Mouse (Mus musculus) c-Kit-positive CD71-positive TER-119-positive erythroid progenitor cells, embryonic 14.5 days (primary cell): ENCODE results near the gene Rhoc.
"Not testable (repeated sequence)": the region's sequence is repeated elsewhere in the genome, so short reads cannot be mapped to it uniquely, and the experiment has no call there.

Experiments used
- DNase-seq: peaks from one replicate; pipeline ENCODE4 v3.0.0-alpha.2; 2013; ENCODE audit warnings: low spot score

Gene Rhoc

DNA sequence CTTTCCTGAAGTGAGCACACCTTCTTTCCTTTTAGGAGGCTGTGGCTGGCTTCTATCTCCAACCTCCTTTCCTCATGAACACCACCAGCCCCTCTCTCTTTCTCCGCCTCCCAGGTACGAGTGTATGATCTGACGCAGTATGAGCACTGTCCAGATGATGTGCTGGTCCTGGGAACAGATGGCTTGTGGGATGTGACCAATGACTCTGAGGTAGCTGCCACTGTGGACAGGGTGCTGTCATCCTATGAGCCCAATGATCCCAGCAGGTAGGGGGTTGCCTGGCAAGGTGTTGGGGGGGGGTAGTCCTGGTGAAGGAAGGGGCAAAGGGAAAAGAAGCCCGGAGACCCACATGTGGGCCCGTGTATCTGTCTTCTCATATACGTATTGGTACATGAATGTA, 2.9 kb upstream of the Rhoc start:
- no peak for DNase-seq

DNA sequence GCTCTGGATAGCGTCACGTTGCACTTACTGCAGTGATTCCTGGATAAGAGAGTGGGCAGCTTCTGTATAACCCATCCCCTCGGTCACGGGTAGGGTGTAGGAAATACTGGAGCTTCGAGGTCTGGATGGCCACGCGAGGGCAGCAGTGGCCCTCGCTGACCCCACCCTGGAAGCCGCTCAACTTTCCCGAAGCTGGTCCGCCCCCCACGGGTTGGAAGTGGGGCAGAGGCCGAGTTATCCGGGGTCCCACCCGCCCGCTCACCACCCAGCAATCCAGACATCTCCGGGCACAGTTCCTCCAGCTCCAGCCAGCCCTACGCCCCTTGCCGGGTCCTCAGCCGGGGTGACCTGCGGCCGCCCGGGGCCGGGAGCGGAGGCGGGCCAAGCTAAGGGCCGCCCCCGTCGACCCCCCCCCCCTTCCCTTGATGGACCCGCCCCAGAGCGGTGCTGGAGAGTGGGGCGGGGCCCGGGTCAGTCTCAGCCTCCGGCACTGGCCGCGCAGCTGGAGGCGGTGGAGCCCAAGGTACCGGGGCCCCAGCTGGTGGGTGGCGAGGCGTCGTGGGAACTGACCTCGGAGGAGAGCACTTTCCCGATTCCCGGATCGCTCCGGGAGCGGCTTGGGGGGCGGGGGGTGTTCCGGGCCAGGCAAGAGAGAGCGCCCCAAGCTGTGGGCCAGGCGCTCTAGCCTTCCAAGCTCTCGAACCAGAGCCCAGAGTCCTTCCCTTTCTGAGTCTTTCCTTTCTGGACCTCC, 561 bp downstream of the Rhoc start:
- no peak for DNase-seq

DNA sequence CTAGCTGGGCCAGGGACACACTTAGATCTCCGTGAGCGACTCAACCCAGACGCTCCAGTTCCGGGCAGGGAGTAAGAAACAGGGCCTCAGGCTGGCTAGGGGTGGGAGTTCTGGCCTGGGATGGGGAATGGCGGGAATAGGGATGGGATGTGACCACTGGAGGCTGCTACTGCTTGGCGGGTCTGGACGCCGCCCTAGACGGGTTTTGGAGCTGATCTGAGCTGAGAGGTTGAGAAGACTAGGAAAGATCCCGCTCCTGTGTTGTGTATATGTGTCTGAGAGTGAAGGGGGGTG, 1.1 kb downstream of the Rhoc start:
- DNase-seq = no peak

DNA sequence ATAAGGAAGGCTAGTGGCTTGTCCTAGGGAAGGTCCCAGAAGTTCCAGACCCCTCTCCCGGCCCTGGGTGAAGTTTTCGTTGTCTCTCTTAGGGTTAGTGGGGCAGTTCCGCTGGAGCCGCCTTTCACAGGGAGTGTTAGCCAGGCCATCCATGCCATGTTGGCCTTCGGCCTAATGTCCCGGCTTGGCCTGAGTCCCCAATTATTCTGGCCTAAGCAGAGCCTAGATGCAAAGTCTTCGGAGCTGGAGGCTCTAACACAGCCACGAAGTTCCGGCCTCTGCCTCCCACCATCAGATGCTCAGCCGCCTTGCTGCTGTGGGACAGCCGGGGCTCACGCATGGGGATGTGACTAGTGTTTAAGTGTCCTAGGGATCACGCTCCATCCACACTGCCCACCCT, 1.6 kb downstream of the Rhoc start:
- DNase-seq = no peak

DNA sequence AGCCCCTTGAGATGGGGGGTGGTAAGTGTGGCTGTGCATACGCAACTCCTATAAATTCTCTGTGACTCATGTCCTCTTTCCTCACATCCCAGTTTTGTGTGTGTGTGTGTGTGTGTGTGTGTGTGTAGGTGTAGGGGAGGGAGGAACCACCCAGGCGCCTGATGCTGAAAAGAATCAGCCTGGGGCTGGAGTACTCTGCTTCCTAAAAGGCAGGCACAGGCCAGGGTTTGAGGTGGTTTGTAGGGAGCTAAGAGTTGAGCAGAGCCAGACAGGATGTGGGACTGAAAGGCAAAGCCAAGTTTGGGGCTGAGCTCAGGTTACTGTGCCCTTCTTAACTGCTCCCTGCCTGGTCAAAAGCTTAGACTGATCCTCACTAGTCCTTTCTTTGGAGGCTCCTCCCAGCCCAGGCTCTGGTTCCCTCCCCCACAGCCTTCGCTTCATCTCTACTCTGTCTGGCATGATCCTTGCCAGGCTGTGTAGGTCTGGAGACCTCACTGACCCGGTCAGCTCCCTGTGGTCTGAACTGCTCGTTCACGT, 2.3 kb downstream of the Rhoc start:
- no peak for DNase-seq

DNA sequence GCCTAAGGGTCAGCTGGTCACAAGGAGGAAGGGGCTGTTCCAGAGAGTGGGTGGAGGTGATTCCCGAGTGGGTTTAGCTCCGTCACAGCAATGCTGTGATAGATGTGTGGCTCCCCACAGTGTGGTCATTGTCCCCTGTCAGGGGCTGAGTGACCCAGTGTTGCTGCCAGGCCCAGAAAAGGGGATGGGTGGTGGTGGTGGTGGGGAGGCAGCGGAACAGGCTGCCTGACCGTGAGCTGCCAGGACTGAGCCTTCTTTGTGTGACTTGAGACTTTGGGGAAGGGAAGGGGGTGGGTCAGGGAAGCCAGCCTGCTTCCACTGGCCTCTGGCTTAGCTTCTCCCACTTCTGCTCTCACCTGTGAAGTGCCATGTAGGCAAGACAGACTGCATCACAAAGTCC, 2.8 kb downstream of the Rhoc start:
- DNase-seq = no peak

DNA sequence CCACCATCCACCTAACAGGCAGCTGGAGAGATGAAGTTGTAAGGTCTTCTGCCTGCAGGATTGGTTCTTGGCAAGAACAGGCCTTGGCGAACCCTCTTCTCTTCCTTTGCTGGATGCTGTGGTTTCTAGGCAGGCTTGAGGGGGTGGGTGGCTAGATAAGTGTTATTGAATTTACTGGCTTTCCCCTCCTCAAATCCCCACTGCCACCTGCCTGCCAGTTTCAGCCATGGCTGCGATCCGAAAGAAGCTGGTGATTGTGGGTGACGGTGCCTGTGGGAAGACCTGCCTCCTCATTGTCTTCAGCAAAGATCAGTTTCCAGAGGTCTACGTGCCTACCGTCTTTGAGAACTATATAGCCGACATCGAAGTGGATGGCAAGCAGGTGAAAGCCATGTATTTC, 3.5 kb downstream of the Rhoc start:
- no peak for DNase-seq

DNA sequence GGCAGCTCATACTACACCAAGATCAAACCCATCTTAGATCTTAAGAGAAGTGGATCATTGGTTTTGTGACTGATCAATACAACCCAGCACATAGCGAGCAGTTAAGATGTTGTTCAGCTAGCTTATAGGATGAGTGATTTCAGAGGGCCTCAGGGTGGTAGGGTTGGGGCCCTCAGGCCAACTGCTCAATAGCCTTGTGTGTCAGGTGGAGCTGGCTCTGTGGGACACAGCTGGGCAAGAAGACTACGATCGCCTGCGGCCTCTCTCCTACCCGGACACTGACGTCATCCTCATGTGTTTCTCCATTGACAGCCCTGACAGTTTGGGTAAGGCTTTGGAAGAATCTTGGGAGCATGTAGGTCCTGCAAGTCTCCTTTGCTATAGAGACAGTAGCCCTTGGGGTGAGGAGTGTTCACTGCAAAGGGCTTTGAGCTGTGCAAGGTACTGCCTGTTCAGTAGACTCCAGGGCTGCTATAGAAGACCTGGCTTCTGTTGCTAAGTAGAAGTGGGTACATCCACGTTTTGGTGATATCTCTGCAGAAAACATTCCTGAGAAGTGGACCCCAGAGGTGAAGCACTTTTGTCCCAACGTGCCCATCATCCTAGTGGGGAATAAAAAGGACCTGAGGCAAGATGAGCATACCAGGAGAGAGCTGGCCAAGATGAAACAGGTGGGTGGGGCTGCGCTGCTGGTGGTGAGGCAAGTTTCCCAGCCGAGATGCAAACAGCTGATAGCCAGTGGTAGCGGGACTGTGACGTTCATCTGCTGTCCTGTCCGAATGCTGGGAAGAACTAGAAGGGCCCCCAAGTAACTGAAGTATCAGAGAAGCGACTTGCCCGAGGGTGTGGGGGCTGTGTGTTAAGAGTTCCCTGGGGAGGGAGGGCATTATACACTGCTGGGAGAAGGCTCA, 4.4 kb downstream of the Rhoc start:
- DNase-seq = no peak

DNA sequence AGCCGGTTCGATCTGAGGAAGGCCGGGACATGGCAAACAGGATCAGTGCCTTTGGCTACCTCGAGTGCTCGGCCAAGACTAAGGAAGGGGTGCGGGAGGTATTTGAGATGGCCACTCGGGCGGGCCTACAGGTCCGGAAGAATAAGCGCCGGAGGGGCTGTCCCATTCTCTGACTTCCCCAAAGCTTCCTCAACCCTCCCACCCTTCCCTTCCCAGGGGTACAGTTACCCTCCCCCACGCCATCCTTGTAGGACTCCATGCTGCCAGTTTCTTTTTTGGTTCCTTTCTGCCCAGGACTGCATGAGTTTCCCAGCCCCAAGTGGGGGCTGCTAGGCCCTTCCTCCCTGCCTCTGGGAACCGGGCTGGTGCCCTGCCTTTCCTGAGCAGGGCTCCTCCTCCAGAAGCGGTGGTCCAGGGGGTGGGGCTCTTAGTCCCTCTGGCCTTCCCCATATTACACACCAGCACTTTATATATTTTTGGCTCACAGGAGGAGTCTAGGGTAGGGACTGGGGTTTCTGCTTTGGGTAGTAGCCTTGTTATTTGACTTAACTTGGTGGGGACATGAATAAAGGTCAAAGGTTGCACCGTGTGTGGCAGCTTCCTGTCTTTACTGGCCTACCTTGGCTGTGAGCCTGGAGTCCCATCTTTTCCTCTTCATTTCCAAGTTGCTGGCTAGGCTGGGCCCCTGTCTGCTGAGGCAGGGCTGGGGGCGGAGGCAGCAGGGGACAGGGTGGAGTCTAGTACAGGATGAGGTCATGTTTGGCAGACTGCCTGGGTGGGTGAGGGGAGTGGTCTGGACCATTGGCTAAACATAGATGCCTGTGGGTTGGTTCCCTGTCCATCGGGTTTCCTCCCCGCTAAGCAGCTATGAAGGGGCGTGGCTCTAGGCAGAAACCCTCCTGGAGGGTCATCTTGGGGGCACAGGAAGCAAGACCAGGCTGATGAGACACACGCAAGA, 6.0 kb downstream of the Rhoc start:
- no peak for DNase-seq

DNA sequence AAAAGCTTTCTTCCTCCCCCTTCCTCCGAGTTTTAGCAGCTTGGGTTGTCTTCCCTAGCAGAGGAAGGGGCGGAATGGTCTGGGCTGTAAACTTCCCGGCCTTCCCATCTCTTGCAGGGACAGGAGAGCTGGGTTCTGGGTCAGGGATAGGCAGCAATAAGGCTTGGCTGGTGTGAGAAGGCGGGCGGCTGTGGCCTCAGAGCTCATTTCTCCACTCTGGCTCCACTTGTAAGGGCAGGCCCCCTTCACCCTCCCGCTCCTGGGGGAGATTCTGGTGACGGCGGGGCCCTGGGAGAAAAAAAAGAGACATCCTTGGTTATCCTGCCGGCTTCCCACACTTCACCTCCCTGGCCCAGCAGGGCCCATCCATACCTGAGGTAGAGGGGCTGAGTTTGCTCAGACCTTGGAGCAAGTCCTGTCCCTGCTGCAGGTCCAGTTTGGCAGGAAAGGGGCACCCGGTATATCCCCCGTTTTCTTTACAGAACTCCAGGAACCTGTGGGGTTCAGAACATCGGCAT, 6.8 kb downstream of the Rhoc start:
- no peak for DNase-seq

DNA sequence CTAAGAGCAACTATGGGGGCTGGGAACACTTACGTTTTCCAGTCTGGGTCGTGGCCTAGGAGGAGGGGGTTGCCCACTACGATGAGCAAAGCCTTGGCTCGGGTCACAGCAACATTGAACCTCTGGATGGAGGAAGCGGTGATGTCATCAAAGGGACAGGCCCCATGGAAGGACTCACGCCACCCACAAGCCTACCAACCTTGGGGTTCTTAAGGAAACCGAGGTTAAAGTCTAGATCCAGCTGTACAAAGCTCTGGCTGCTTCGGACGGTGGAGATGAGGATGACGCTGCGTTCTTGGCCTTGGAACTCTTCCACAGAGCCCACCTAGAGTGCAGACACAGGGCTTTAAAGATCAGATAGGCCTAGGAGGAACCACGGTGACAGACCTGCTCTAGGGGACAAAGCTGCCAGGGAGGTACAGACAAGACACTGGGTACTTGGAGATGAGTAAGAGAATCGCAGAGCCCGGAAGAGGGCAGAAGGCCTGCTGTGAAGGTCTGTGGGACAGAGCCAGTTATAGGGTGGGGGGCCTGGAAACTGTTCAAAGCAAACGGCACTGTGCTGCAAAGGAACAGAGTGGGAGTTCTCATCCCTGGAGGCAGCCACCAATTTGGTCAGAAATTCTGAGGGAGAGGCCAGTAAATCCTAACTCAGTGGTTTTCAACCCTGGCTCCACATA, 7.6 kb downstream of the Rhoc start:
- no peak for DNase-seq

DNA sequence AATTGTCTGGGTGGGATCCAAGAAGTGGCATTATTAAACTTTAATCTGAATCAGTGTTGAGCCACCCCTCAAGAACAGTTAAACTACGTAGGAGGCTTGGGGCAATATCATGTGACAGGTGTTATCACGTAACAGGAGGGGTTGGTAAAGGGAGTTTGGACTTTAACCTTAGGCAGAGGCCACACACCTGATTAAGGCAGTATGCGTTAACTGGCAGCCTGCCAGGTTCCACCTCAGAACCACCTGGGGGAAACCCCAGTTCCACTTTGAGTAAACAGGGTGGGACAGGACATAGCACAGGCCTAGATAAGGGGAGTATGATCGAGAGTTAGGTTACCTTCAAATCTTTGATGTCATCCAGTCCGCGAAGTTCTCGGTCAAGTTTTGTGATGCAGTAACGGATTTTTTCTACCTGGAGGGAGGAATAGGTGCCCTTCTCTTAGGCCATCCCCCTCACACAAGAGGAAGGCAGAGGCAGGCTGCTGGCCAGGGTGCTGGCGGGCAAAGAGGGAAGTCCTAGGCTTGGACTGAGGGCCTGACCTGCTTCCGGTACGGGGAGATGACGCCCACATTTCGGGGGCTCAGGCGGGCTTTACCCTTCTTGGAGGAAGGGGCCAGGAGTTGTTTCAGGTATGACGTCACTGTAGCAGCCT, 8.4 kb downstream of the Rhoc start:
- no peak for DNase-seq

DNA sequence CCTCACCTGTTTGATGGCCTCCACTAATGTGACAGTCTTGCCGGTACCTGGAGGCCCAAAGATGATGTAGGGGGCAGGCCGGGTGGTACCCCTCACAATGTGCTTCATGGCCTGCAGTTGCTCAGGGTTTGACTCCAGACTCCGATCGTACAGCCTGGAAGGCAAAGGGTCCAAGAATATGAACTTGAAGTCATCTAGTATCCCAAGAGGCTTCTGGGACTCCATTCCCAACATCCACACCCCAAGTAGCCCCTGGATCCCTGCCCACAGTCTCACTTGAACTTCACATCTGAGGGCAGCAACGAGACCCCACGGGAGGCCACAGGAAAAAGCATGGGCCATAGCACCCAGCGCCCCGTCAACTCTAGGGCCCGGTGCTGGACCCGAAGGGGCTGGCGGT, 12.5 kb downstream of the Rhoc start:
- no peak for DNase-seq

DNA sequence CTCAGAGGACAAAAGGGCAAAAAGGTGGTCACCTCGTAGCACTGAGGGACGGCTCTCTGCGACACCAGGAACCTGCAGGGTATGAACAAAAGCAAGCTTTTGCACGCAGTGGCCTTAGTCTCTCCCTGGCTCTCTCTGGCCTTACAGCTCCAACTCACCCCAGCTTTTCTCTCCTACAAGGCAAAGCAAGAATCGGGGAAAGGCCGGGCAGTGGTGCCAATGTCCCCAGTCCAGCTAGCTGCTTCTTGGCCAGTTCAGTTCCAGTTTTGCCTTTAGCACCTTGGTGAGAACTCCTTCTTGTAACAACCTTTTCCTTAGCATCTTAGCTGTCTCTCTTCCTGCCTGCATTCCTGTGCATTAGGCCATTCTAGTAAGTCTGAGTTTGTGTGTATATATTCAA, 13.3 kb downstream of the Rhoc start:
- DNase-seq = no peak

DNA sequence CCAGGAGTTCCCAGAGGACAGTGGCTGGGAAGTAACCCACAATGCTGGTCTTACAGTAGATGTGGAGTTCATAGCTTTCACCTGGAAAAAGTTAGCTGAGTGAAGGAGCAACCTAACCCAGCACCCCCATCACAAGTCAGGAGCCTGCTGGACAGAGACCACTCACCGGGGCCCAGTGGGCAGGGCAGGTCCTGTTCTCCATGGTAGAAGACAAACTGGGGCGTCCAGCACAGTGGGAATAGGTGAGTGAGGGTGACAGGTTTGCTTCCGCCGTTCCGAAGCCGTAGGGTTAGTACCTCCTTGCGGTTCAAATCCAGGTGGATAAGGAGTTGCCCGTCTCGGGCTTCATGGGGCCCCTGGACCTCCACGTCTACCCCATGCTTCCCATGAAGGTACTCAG, 16.1 kb downstream of the Rhoc start:
- DNase-seq = no peak

DNA sequence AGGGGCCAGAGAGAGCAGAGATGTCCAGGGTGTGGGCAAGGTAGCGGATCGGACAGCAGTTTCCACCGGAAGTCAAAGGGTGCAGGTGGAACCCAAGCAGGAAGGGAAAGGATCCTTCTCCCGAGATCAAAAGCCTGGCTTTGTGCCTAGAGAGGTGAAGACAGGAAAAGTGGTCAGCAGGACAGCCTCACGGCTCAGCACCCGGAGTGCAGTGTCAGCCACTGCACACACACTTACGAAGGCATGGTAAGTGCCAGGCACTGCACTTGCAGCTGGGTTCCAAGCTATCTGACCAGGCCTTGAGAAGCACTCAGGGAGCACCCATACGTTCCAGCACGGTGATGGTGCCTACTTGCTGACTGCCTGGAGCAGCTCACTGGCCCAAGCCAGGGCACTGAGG, 17.4 kb downstream of the Rhoc start:
- no peak for DNase-seq

DNA sequence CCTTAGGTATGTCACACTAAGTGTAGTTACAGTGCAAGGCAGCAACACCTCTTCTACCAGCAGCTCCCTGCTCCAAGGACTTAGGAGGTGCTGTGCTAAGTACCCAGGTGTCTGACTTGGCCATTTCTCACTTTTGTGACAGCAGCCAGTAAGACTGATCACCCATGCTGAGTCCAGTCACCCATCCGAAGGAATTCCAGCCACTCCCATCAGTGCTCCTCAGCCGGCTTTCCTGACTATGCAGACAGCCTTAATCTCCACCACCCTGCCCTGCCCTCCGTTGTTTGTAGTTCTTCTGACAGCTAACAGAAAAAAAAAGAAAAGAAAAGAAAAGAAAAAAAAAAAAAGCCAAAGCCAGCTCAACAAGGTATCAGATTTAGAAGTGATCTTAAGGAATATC, 23.6 kb downstream of the Rhoc start:
- no peak for DNase-seq

DNA sequence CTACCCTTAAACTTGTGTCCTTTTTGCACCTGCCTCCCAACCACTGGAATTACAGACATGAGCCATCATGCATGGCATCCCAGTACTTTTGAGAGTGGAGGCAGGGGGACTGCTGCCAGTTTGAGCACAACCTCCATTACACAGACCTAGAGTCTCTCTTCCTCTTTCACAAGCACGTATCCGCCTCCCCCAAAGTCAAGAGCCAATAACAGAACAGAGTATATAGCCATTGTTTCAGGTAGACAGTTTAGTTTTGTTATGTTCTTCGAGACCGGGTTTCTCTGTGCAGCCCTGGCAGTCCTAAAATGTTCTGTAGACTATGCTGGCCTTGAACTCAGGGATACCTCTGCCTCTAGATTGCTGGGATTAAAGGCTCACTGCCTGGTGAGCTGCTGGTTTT, 24.1 kb downstream of the Rhoc start:
- DNase-seq = no peak

DNA sequence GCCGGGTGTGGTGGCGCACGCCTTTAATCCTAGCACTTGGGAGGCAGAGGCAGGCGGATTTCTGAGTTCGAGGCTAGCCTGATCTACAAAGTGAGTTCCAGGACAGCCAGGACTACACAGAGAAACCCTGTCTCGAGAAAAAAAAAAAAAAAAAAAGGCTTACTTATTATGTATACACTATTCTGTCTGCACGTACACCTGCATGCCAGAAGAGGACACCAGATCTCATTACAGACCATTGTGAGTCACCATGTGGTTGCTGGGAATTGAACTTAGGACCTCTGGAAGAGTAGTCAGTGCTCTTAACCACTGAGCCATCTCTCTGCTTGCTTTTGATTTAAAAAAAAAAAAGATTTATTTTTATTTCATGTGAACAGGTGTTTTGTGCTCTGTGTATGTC, 25.1 kb downstream of the Rhoc start:
- not testable (repeated sequence) for DNase-seq

DNA sequence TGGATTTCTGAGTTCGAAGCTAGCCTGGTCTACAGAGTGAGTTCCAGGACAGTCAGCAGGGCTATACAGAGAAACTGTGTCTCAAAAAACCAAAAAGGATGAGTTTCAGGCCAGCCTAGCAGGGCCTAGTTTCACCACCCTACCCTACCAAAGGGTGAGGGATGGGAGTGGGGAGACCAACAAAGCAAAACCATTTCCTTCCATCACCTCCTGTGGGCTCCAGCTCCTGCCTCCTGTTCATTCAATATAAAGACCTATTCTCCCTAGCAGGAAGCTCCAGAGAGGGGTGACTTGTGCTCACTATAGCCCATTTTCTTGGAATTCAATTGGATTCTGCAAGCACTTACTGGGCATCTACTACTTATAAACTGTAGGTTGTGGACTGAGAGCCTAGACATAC, 26.6 kb downstream of the Rhoc start:
- no peak for DNase-seq

DNA sequence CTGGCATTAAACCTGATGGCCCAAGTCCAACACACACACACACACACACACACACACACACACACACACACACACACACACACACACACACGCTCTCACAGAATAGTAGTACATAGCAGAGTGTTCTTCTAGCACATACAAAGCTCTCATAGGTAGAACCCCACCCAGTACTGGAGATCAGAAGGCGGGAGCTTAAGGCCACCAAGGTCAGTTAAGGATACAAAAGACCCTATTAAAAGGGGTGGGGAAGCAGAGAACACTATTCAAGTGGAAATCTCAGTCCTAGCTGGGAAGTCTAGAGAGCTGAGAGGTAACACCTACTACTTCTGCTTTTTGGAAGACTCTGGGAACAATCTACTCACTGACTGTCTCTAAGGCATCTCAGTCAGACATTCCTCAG, 27.2 kb downstream of the Rhoc start:
- no peak for DNase-seq
